ENCODE assay signal across 9 mouse cellular contexts in the genomic region with DNA sequence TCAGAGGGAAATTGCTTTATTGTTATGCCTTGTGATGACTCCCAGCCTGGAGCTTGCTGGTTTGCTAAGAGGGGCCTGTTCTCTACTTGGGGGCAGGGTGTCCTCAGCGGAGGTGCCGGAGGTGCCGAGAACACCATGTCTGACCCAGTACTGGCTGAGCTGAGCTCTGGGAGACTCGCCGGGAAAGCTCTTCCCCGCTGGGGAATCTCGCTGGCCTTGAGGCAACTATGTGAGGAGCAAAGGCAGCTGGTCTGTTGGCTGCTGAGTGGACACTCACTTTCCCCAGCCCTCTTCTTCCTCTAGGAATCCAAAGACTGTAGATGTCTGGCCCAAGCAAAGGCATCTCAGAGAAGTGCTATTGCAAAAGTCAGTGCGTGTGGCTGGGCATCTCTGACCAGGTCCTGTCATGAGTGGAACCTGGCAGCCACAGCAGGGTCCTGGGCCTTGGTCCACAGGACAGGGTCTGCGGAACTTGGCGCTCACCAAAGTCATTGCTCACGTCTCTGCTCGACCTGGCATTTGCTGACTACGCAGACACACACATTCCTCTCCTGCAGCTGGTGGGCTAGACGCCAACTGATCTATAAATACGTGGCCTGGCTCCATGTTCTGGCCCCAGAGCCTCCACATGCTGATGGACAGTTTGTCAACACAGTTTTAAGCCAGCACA. TPM values are rescaled to one million over a fixed set of nuclear protein-coding genes. Genes with fewer than 3 reads are reported as not detected.
DNase-seq lines count a peak whose midpoint lies in the region; ATAC-seq and TF ChIP-seq lines count a peak whose summit lies in the region.
"Had no signal": no experiment of that assay in that cellular context is flagged by ENCODE, and none has a peak within 500 bp of the region (broad histone marks: within the 10 kb centered on the region; RNA-seq: fewer than 3 reads in every experiment).

No protein-coding gene starts in this region.

- peaks cover 12% of the 10 kb centered on the region; the same call in 1 of the 2 replicates for H3K4me1 ChIP-seq in intestine, embryonic 14.5 days (replicated peaks; ENCODE audit: control insufficient read depth, insufficient read depth, low read length)
- no peaks in the 10 kb centered on the region for H3K4me1 ChIP-seq in intestine, postnatal 0 days (replicated peaks; ENCODE audit: control insufficient read depth, insufficient read depth, low read length)
- no peaks in the 10 kb centered on the region for H3K4me1 ChIP-seq in forebrain, postnatal 0 days (ENCODE audit: insufficient read depth)

- no peak for ATAC-seq in intestine, embryonic 14.5 days (replicated peaks; ENCODE audit: low FRiP score, low TSS enrichment, low read depth)
- ATAC-seq in intestine, postnatal 0 days, result no peak
- no peak; the same call in 1 of the 2 replicates for ATAC-seq in forebrain, postnatal 0 days
- no peak for ATAC-seq in CD4-positive, CD25-positive, alpha-beta regulatory T cell, adult 4 months
- ATAC-seq in monocyte, adult 5-6 weeks (replicated peaks; ENCODE audit: insufficient number of reproducible peaks, low FRiP score, low TSS enrichment, poor library complexity, severe bottlenecking), result no peak

- no peaks in the 10 kb centered on the region for H3K9me3 ChIP-seq in intestine, embryonic 14.5 days (ENCODE audit: control insufficient read depth, low read length)
- no peaks in the 10 kb centered on the region for H3K9me3 ChIP-seq in intestine, postnatal 0 days (ENCODE audit: control insufficient read depth)
- no peaks in the 10 kb centered on the region for H3K9me3 ChIP-seq in forebrain, postnatal 0 days (ENCODE audit: low read length)
- H3K9me3 ChIP-seq: G1E had no signal

- no peaks in the 10 kb centered on the region for H3K27me3 ChIP-seq in intestine, embryonic 14.5 days (replicated peaks; ENCODE audit: control insufficient read depth, insufficient read depth, low read length)
- H3K27me3 ChIP-seq in intestine, postnatal 0 days (replicated peaks; ENCODE audit: control insufficient read depth, insufficient read depth, low read length), result no peaks in the 10 kb centered on the region
- H3K27me3 ChIP-seq in forebrain, postnatal 0 days (ENCODE audit: insufficient read depth, low read length), result no peaks in the 10 kb centered on the region

- no peak overlapping the region for H3K4me3 ChIP-seq in intestine, embryonic 14.5 days (ENCODE audit: low read depth, low read length)
- H3K4me3 ChIP-seq in intestine, postnatal 0 days (ENCODE audit: low read depth, low read length), result no peak overlapping the region
- H3K4me3 ChIP-seq in forebrain, postnatal 0 days (ENCODE audit: low read depth, low read length), result no peak overlapping the region

- 69% methylated on average over 15 of the region's 15 CpGs for WGBS in intestine, embryonic 14.5 days
- 65% methylated on average over 15 of the region's 15 CpGs for WGBS in intestine, postnatal 0 days
- 76% methylated on average over 15 of the region's 15 CpGs for WGBS in forebrain, postnatal 0 days

- H3K27ac ChIP-seq in intestine, embryonic 14.5 days (ENCODE audit: low read depth), result peak overlapping the region; percentile 12; the same call in 1 of the 2 replicates
- no peak overlapping the region for H3K27ac ChIP-seq in intestine, postnatal 0 days (ENCODE audit: low read depth, low read length)
- H3K27ac ChIP-seq in forebrain, postnatal 0 days (ENCODE audit: low read depth, low read length), result peak overlapping the region; percentile 69

- H3K36me3 ChIP-seq in intestine, embryonic 14.5 days (ENCODE audit: control insufficient read depth, insufficient read depth, low read length), result no peaks in the 10 kb centered on the region
- H3K36me3 ChIP-seq in intestine, postnatal 0 days (ENCODE audit: control insufficient read depth, insufficient read depth), result no peaks in the 10 kb centered on the region
- H3K36me3 ChIP-seq in forebrain, postnatal 0 days (ENCODE audit: insufficient read depth), result no peaks in the 10 kb centered on the region
- H3K36me3 ChIP-seq: G1E had no signal

- intact Hi-C loops in heart, postnatal 10 days (cut with DNase I), result no loop called here

- no peak overlapping the region for H3K4me2 ChIP-seq in intestine, embryonic 14.5 days (ENCODE audit: low read length)
- H3K4me2 ChIP-seq in intestine, postnatal 0 days (replicated peaks; ENCODE audit: low read depth), result no peak overlapping the region
- no peak overlapping the region for H3K4me2 ChIP-seq in forebrain, postnatal 0 days (ENCODE audit: low read depth)

- DNase-seq in intestine, embryonic 14.5 days (ENCODE audit: low spot score), result no peak
- no peak for DNase-seq in forebrain, postnatal 0 days
- DNase-seq in heart, postnatal 10 days, result peak; percentile 92 to 93
- peak; percentile 65 for DNase-seq in lung, postnatal 25 days (ENCODE audit: low spot score)
- DNase-seq in left cerebral cortex, adult 11 months (ENCODE audit: low spot score), result no peak

- no peak overlapping the region for H3K9ac ChIP-seq in intestine, embryonic 14.5 days (ENCODE audit: low read length)
- no peak overlapping the region for H3K9ac ChIP-seq in intestine, postnatal 0 days (ENCODE audit: low read depth, low read length)
- no peak overlapping the region for H3K9ac ChIP-seq in forebrain, postnatal 0 days

- TF ChIP-seq CTCF in intestine, postnatal 0 days (IDR thresholded peaks at IDR 0.05; ENCODE audit: low read depth), result no peak
- no peak for TF ChIP-seq CTCF in forebrain, postnatal 0 days (IDR thresholded peaks at IDR 0.05; ENCODE audit: low read depth)

RNA-seq across cellular contexts. Expression of gene Dbh, which starts 41.2 kb away (rescaled TPM):
- 1.1 and 2.1 TPM in 2 replicates for polyA plus RNA-seq in intestine, embryonic 14.5 days (2014; fragmentation: Nextera tagmentation; extraction: Ambion mirVana)
- polyA plus RNA-seq in intestine, postnatal 0 days (2015; fragmentation: Nextera tagmentation; extraction: Ambion mirVana), result 0.65 and 0.84 TPM in 2 replicates
- total RNA-seq in forebrain, postnatal 0 days (2014; rRNA removed), result 0.05 and 0.15 TPM in 2 replicates
- polyA plus RNA-seq in forebrain, postnatal 0 days (2015; fragmentation: Nextera tagmentation; extraction: Ambion mirVana), result 0.09 and 0.15 TPM in 2 replicates
- total RNA-seq in heart, postnatal 10 days (2021), result 1 to 10 TPM; 2.3 to 2.5 TPM
- not detected for polyA plus RNA-seq in CD4-positive, CD25-positive, alpha-beta regulatory T cell, adult 4 months (2017; shearing (Covaris generic))
- not detected in 3 replicates for total RNA-seq in monocyte, adult 5-6 weeks (2017)
- polyA plus RNA-seq: G1E had no signal

RNA-seq across cellular contexts. Expression of gene Sardh, which starts 41.9 kb away (rescaled TPM):
- polyA plus RNA-seq in intestine, embryonic 14.5 days (2014; fragmentation: Nextera tagmentation; extraction: Ambion mirVana), result 10.8 and 13.1 TPM in 2 replicates
- 3.1 and 3.2 TPM in 2 replicates for polyA plus RNA-seq in intestine, postnatal 0 days (2015; fragmentation: Nextera tagmentation; extraction: Ambion mirVana)
- total RNA-seq in forebrain, postnatal 0 days (2014; rRNA removed), result 7.2 and 7.5 TPM in 2 replicates
- 5.7 and 6.2 TPM in 2 replicates for polyA plus RNA-seq in forebrain, postnatal 0 days (2015; fragmentation: Nextera tagmentation; extraction: Ambion mirVana)
- total RNA-seq in heart, postnatal 10 days (2021), result 10 to 100 TPM; 18.4 to 19.3 TPM
- 1 to 10 TPM; 4.9 to 9.7 TPM for polyA plus RNA-seq in CD4-positive, CD25-positive, alpha-beta regulatory T cell, adult 4 months (2017; shearing (Covaris generic))
- total RNA-seq in monocyte, adult 5-6 weeks (2017), result not detected in 3 replicates
- polyA plus RNA-seq: G1E had no signal

Comparison
In these comparisons a context has a peak if more than half of its experiments do, and no peak if none do; other contexts are left out.
1. DNase-seq: peak in heart, postnatal 10 days (2 of 2) and lung, postnatal 25 days (single experiment); none in intestine, embryonic 14.5 days (single experiment), forebrain, postnatal 0 days (single experiment) and left cerebral cortex, adult 11 months (single experiment).